Mouse (Mus musculus): ENCODE measurements around the gene Sergef. TPM values are rescaled to one million over a fixed set of nuclear protein-coding genes. Genes with fewer than 3 reads are reported as not detected.

Gene Sergef
- polyA plus RNA-seq, 1 experiment from 2014 or later = 23.4 TPM

- no peaks in the 10 kb centered on the region for H3K9me3 ChIP-seq (replicated peaks; ENCODE audit: control insufficient read depth, low read length)
- ATAC-seq (no peak), DNase-seq (ENCODE audit: low spot score) (no peak)
- H3K36me3 ChIP-seq (ENCODE audit: control insufficient read depth, insufficient read depth, low read length) = peaks cover 18% of the 10 kb centered on the region
- no peak overlapping the region for H3K27ac ChIP-seq (ENCODE audit: low read depth, low read length)
- WGBS = 86% methylated on average over 6 of the region's 6 CpGs
- no peak overlapping the region for H3K4me2 ChIP-seq (ENCODE audit: low read length)
- H3K4me1 ChIP-seq (ENCODE audit: control insufficient read depth, insufficient read depth, low read length) = no peaks in the 10 kb centered on the region
- no peaks in the 10 kb centered on the region for H3K27me3 ChIP-seq (replicated peaks; ENCODE audit: control insufficient read depth, insufficient read depth, low read length)
- H3K4me3 ChIP-seq (ENCODE audit: low read depth, low read length) = no peak overlapping the region
- no peak overlapping the region for H3K9ac ChIP-seq (ENCODE audit: low read length)
Measured at GRCm38 (mm10) chr7:46612421-46612937, 27.1 kb downstream of the Sergef start.

DNA sequence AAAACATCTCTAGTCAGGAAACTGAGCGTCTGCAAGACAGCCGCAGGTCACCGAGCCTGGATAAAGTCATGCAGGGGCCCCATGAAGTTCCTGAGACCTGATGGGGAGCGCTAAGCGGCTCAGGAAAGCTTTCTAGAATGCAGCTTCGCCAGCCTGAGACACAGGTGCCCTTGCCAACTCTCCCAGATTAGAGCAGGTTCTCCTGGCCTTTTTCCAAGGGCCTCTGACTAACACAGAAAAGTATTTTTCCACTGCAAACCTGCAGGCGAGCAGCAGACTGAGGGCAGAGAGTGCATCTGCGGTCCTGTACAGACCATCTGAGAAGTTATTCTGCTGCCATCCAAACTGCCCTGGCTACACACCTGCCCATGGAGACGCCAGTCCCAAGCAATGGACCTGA, 27.6 kb downstream of the Sergef start:
- Histone ChIP-seq H3K27me3 (replicated peaks; ENCODE audit: control insufficient read depth, insufficient read depth, low read length) (no peaks in the 10 kb centered on the region), H3K9ac (ENCODE audit: low read length) (no peak overlapping the region), H3K36me3 (ENCODE audit: control insufficient read depth, insufficient read depth, low read length) (peaks cover 16% of the 10 kb centered on the region), H3K27ac (ENCODE audit: low read depth, low read length) (no peak overlapping the region), H3K4me3 (ENCODE audit: low read depth, low read length) (no peak overlapping the region), H3K9me3 (replicated peaks; ENCODE audit: control insufficient read depth, low read length) (no peaks in the 10 kb centered on the region), H3K4me2 (ENCODE audit: low read length) (no peak overlapping the region), H3K4me1 (ENCODE audit: control insufficient read depth, insufficient read depth, low read length) (no peaks in the 10 kb centered on the region)
- DNase-seq (ENCODE audit: low spot score) (peak; percentile 49), ATAC-seq (no peak)
- WGBS = 69% methylated on average over 9 of the region's 9 CpGs

- no peaks in the 10 kb centered on the region for H3K4me1 ChIP-seq (ENCODE audit: control insufficient read depth, insufficient read depth, low read length)
- no peak overlapping the region for H3K4me2 ChIP-seq (ENCODE audit: low read length)
- no peak overlapping the region for H3K9ac ChIP-seq (ENCODE audit: low read length)
- peaks cover 13% of the 10 kb centered on the region; the same call in 1 of the 2 replicates for H3K36me3 ChIP-seq (ENCODE audit: control insufficient read depth, insufficient read depth, low read length)
- no peak for DNase-seq (ENCODE audit: low spot score)
- no peak overlapping the region for H3K4me3 ChIP-seq (ENCODE audit: low read depth, low read length)
- 93% methylated on average over 4 of the region's 4 CpGs for WGBS
- H3K27ac ChIP-seq (ENCODE audit: low read depth, low read length) = no peak overlapping the region
- H3K9me3 ChIP-seq (replicated peaks; ENCODE audit: control insufficient read depth, low read length) = no peaks in the 10 kb centered on the region
- no peaks in the 10 kb centered on the region for H3K27me3 ChIP-seq (replicated peaks; ENCODE audit: control insufficient read depth, insufficient read depth, low read length)
- no peak for ATAC-seq
Measured at GRCm38 (mm10) chr7:46609317-46609716, 30.3 kb downstream of the Sergef start.

DNA sequence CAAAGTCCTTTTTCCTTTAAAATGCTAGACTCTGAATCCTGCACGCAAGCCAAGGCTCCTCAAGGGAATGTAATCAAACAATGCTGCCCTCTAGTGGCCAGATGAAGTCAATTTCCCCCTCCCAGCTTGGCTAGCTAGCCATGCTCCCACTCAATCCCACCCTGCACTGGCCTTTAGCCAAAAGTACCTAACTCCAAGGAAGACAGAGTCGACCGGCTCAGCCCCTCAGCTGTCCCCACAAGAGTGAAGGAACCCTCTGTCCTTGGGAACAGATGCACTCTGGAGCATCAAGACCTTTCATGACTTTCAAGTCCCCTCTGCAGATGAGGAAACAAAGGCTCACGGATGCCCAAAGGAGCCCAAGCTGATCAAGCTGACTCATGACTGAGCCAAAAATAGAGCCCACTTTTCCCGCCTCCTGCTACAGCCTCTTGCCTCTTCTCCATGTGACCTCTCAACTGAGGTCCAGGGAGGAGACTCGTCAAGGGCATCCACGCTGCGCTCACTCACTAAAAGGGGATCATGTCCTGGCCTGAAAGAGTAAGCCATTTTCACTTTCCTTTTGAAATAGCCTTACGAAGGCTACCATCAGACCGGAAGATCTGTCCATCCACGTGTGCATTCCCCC, 32.1 kb downstream of the Sergef start:
- ATAC-seq = peak; percentile 57
- H3K27ac ChIP-seq (ENCODE audit: low read depth, low read length) = no peak overlapping the region
- 0 out of 2 replicates have a peak overlapping the region, but pooled peaks have one; percentile 32 for H3K9ac ChIP-seq (ENCODE audit: low read length)
- peak; percentile 94 for DNase-seq (ENCODE audit: low spot score)
- H3K27me3 ChIP-seq (replicated peaks; ENCODE audit: control insufficient read depth, insufficient read depth, low read length) = no peaks in the 10 kb centered on the region
- H3K4me2 ChIP-seq (ENCODE audit: low read length) = no peak overlapping the region
- H3K4me3 ChIP-seq (ENCODE audit: low read depth, low read length) = no peak overlapping the region
- no peaks in the 10 kb centered on the region for H3K9me3 ChIP-seq (replicated peaks; ENCODE audit: control insufficient read depth, low read length)
- H3K36me3 ChIP-seq (ENCODE audit: control insufficient read depth, insufficient read depth, low read length) = peaks cover 5% of the 10 kb centered on the region; the same call in 1 of the 2 replicates
- WGBS = 54% methylated on average over 11 of the region's 11 CpGs
- peaks cover 7% of the 10 kb centered on the region for H3K4me1 ChIP-seq (ENCODE audit: control insufficient read depth, insufficient read depth, low read length)

DNA sequence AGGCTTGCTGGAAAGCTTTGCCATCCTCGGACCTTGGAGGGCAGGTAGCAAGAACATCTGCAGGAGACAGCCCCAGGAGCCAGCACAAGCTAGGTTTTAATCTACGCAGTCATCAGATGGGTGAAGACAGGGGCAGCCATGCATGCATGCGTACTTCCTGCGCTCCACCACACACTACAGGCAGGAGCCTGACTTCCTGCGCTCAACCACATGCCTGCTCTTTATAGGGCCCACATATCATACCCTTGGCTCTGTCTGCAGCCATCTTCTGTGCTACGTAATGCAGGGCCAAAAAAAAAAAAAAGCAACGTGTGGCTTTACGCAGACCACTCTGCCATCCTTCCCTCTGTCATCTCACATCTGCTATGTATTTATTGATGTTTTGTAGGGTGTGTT, 32.6 kb downstream of the Sergef start:
- no peaks in the 10 kb centered on the region; the same call in 1 of the 2 replicates for H3K36me3 ChIP-seq (ENCODE audit: control insufficient read depth, insufficient read depth, low read length)
- no peaks in the 10 kb centered on the region for H3K9me3 ChIP-seq (replicated peaks; ENCODE audit: control insufficient read depth, low read length)
- no peak overlapping the region for H3K4me2 ChIP-seq (ENCODE audit: low read length)
- H3K27me3 ChIP-seq (replicated peaks; ENCODE audit: control insufficient read depth, insufficient read depth, low read length) = no peaks in the 10 kb centered on the region
- no peak overlapping the region for H3K27ac ChIP-seq (ENCODE audit: low read depth, low read length)
- DNase-seq (ENCODE audit: low spot score) (no peak), ATAC-seq (peak; percentile 19; the same call in 1 of the 2 replicates)
- H3K9ac ChIP-seq (ENCODE audit: low read length) = no peak overlapping the region
- peaks cover 13% of the 10 kb centered on the region for H3K4me1 ChIP-seq (ENCODE audit: control insufficient read depth, insufficient read depth, low read length)
- whole genome bisulfite sequencing = 76% methylated on average over 8 of the region's 8 CpGs
- no peak overlapping the region for H3K4me3 ChIP-seq (ENCODE audit: low read depth, low read length)

- WGBS = 74% methylated on average over 7 of the region's 7 CpGs
- Histone ChIP-seq H3K36me3 (ENCODE audit: control insufficient read depth, insufficient read depth, low read length) (no peaks in the 10 kb centered on the region), H3K9ac (ENCODE audit: low read length) (no peak overlapping the region), H3K27ac (ENCODE audit: low read depth, low read length) (no peak overlapping the region), H3K4me3 (ENCODE audit: low read depth, low read length) (no peak overlapping the region), H3K4me2 (ENCODE audit: low read length) (no peak overlapping the region), H3K27me3 (replicated peaks; ENCODE audit: control insufficient read depth, insufficient read depth, low read length) (no peaks in the 10 kb centered on the region), H3K4me1 (ENCODE audit: control insufficient read depth, insufficient read depth, low read length) (peaks cover 18% of the 10 kb centered on the region), H3K9me3 (replicated peaks; ENCODE audit: control insufficient read depth, low read length) (no peaks in the 10 kb centered on the region)
- ATAC-seq = peak; percentile 54; the same call in 1 of the 2 replicates
- peak; percentile 82 for DNase-seq (ENCODE audit: low spot score)
Measured at GRCm38 (mm10) chr7:46606391-46607030, 33.1 kb downstream of the Sergef start.

GRCm38 (mm10) chr7:46603051-46603450, 36.6 kb downstream of the Sergef start:
- H3K4me1 ChIP-seq (ENCODE audit: control insufficient read depth, insufficient read depth, low read length) = peaks cover 23% of the 10 kb centered on the region
- H3K36me3 ChIP-seq (ENCODE audit: control insufficient read depth, insufficient read depth, low read length) = no peaks in the 10 kb centered on the region
- peak; percentile 34 for DNase-seq (ENCODE audit: low spot score)
- peak overlapping the region; percentile 45; the same call in 1 of the 2 replicates for H3K27ac ChIP-seq (ENCODE audit: low read depth, low read length)
- no peak for ATAC-seq
- no peaks in the 10 kb centered on the region for H3K9me3 ChIP-seq (replicated peaks; ENCODE audit: control insufficient read depth, low read length)
- no peaks in the 10 kb centered on the region for H3K27me3 ChIP-seq (replicated peaks; ENCODE audit: control insufficient read depth, insufficient read depth, low read length)
- no peak overlapping the region for H3K9ac ChIP-seq (ENCODE audit: low read length)
- WGBS = 56% methylated on average over 7 of the region's 7 CpGs
- no peak overlapping the region for H3K4me3 ChIP-seq (ENCODE audit: low read depth, low read length)
- H3K4me2 ChIP-seq (ENCODE audit: low read length) = no peak overlapping the region

GRCm38 (mm10) chr7:46602079-46602478, 37.5 kb downstream of the Sergef start:
- no peaks in the 10 kb centered on the region for H3K9me3 ChIP-seq (replicated peaks; ENCODE audit: control insufficient read depth, low read length)
- ATAC-seq = peak; percentile 83
- no peak overlapping the region for H3K4me2 ChIP-seq (ENCODE audit: low read length)
- no peaks in the 10 kb centered on the region for H3K36me3 ChIP-seq (ENCODE audit: control insufficient read depth, insufficient read depth, low read length)
- WGBS = 12% methylated on average over 4 of the region's 4 CpGs
- H3K27ac ChIP-seq (ENCODE audit: low read depth, low read length) = peak overlapping the region; percentile 45
- H3K4me1 ChIP-seq (ENCODE audit: control insufficient read depth, insufficient read depth, low read length) = peaks cover 23% of the 10 kb centered on the region
- H3K9ac ChIP-seq (ENCODE audit: low read length) = no peak overlapping the region
- no peak overlapping the region for H3K4me3 ChIP-seq (ENCODE audit: low read depth, low read length)
- no peaks in the 10 kb centered on the region for H3K27me3 ChIP-seq (replicated peaks; ENCODE audit: control insufficient read depth, insufficient read depth, low read length)
- DNase-seq (ENCODE audit: low spot score) = peak; percentile 82

DNA sequence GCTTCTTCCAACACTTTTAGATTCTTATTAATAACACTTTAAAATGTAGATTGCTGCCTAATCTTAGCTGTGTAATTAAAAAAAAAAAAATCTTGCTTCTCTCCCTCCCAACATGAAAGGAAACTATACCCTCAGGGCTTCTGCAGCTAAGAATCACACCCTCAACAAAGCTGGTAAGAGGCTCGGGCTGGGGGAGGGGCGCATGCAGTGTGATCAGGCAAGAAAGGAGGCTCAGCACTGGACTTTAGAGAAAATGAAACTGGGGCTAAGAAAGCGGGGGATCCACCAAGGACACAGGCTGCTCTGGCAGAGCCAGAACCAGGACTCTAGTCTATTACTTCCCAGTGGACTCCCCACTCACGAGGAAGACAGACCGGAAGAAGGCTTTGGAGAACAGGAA, 38.5 kb downstream of the Sergef start:
- peak; percentile 46 for DNase-seq (ENCODE audit: low spot score)
- Histone ChIP-seq H3K27me3 (replicated peaks; ENCODE audit: control insufficient read depth, insufficient read depth, low read length) (no peaks in the 10 kb centered on the region), H3K9me3 (replicated peaks; ENCODE audit: control insufficient read depth, low read length) (no peaks in the 10 kb centered on the region), H3K4me1 (ENCODE audit: control insufficient read depth, insufficient read depth, low read length) (peaks cover 23% of the 10 kb centered on the region), H3K27ac (ENCODE audit: low read depth, low read length) (peak overlapping the region; percentile 45), H3K9ac (ENCODE audit: low read length) (peak overlapping the region; percentile 14), H3K4me2 (ENCODE audit: low read length) (no peak overlapping the region), H3K36me3 (ENCODE audit: control insufficient read depth, insufficient read depth, low read length) (no peaks in the 10 kb centered on the region), H3K4me3 (ENCODE audit: low read depth, low read length) (no peak overlapping the region)
- WGBS = 48% methylated on average over 5 of the region's 5 CpGs
- ATAC-seq = no peak
